Mouse (Mus musculus): Measurements from ENCODE around the gene Gm5426.

DNA sequence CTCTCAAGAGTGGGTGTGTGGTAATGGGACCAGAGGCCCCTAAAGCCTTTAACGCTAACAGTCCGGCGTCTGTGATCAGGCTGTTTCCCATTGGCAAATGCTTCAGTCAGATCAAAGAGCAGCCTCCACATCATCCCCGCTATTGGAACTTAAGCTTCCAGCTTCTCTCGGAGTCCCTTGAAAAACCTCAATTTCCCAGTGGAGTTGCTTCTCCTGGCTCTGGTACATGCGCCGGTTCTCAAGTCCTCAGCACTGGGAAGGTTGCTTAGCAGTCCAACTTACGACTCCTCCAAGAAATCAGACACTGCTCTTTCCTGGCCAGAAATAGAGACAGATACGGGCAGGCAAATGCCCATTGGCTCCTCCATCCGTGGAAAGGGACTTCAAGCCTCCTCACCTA is 37.4 kb downstream of the Gm5426 start:
- TF ChIP-seq CTCF (IDR thresholded peaks at IDR 0.05), result no peak
- no peak for TF ChIP-seq EP300 (IDR thresholded peaks at IDR 0.05; ENCODE audit: insufficient read depth, low read depth, low read length)
- TF ChIP-seq POLR2A (IDR thresholded peaks at IDR 0.05; ENCODE audit: insufficient read depth, low read depth, low read length), result no peak

All from heart, adult 2 months (tissue).